Mouse (Mus musculus) CH12.LX (cell line): ENCODE measurements around the gene Arhgap1. TPM values are rescaled to one million over a fixed set of nuclear protein-coding genes. Genes with fewer than 3 reads are reported as not detected.

Source experiments
- DNase-seq: peaks from one replicate; pipeline ENCODE4 v3.0.0-alpha.2; 2013; ENCODE audit errors: extremely low read depth
- H3K27ac ChIP-seq: 2 replicates; pipeline ENCODE4 v1.5.1; 2012; ENCODE audit warnings: low read depth, mild to moderate bottlenecking, control low read depth, moderate library complexity; ENCODE audit not compliant: insufficient read depth
- H3K27me3 ChIP-seq: replicated peaks from 2 replicates; pipeline ENCODE3; 2012; ENCODE audit warnings: inconsistent platforms
- H3K36me3 ChIP-seq, 2 experiments: replicated peaks in 1 of 2; 2 replicates each; pipeline versions ENCODE3 to v1.6.1; 2012; ENCODE audit warnings: inconsistent platforms in 1 of 2, low read length in 1 of 2, mild to moderate bottlenecking in 1 of 2, mixed read lengths in 1 of 2, moderate library complexity in 1 of 2; ENCODE audit not compliant: control insufficient read depth in 1 of 2, insufficient read depth in 1 of 2
- H3K4me1 ChIP-seq, 2 experiments: 2 replicates each; pipeline ENCODE4 v1.6.1; 2012; ENCODE audit warnings: inconsistent platforms in 1 of 2, moderate library complexity in 1 of 2; ENCODE audit not compliant: insufficient read depth in 2 of 2, control insufficient read depth in 1 of 2
- H3K4me2 ChIP-seq: 2 replicates; pipeline ENCODE4 v1.6.1; 2012; ENCODE audit warnings: low read depth, mild to moderate bottlenecking, control low read depth; ENCODE audit not compliant: poor library complexity, insufficient read depth, severe bottlenecking
- H3K4me3 ChIP-seq, 3 experiments: fragments of 150-350 bp in 1 of 3; sonication (generic) in 1 of 3; replicated peaks in 1 of 3; 2 replicates each; pipeline versions ENCODE3 to v1.5.1; 2011 to 2012; ENCODE audit warnings: low read depth in 2 of 3, low read length in 2 of 3, mild to moderate bottlenecking in 2 of 3, moderate library complexity in 2 of 3, control low read depth in 1 of 3, improper control_type of control experiment in 1 of 3, inconsistent platforms in 1 of 3, mixed read lengths in 1 of 3; ENCODE audit not compliant: poor library complexity in 1 of 3
- H3K79me2 ChIP-seq: replicated peaks from 2 replicates; pipeline ENCODE4 v1.6.1; 2012; ENCODE audit warnings: mild to moderate bottlenecking, moderate library complexity; ENCODE audit not compliant: control insufficient read depth, poor library complexity, insufficient read depth, severe bottlenecking; ENCODE audit errors: extremely low read depth
- H3K9ac ChIP-seq: 2 replicates; pipeline ENCODE4 v1.6.1; 2012; ENCODE audit warnings: low read depth, mild to moderate bottlenecking, control low read depth, moderate library complexity; ENCODE audit not compliant: insufficient read depth
- H3K9me3 ChIP-seq: replicated peaks from 2 replicates; pipeline ENCODE3; 2012; ENCODE audit warnings: low read length, inconsistent platforms, mixed read lengths
- CHD1 ChIP-seq: IDR thresholded peaks from 2 replicates; pipeline ENCODE4 v1.6.1; 2012; ENCODE audit warnings: low read depth, low read length, improper control_type of control experiment, inconsistent platforms
- CHD2 ChIP-seq: IDR thresholded peaks from 2 replicates; pipeline ENCODE4 v1.6.1; 2011; ENCODE audit warnings: low read length, improper control_type of control experiment
- ELF1 ChIP-seq: IDR thresholded peaks from 2 replicates; pipeline ENCODE4 v1.6.1; 2014; ENCODE audit warnings: low read depth, mild to moderate bottlenecking, inconsistent platforms, low read length, improper control_type of control experiment
- EP300 ChIP-seq: IDR thresholded peaks from 2 replicates; pipeline ENCODE4 v1.6.1; 2011; ENCODE audit warnings: low read length, improper control_type of control experiment
- ETS1 ChIP-seq: conservative IDR thresholded peaks from 2 replicates; pipeline ENCODE4 v1.6.1; 2012; ENCODE audit warnings: low read depth, mild to moderate bottlenecking, inconsistent platforms, low read length, improper control_type of control experiment, moderate library complexity
- HCFC1 ChIP-seq: IDR thresholded peaks from 2 replicates; pipeline ENCODE4 v1.6.1; 2012; ENCODE audit warnings: low read depth, mild to moderate bottlenecking, inconsistent platforms, low read length, improper control_type of control experiment
- IRF4 ChIP-seq: IDR thresholded peaks from 2 replicates; pipeline ENCODE4 v1.6.1; 2014; ENCODE audit warnings: low read depth, mild to moderate bottlenecking, inconsistent platforms, low read length, improper control_type of control experiment
- JUND ChIP-seq: conservative IDR thresholded peaks from 2 replicates; pipeline ENCODE4 v1.6.1; 2011; ENCODE audit warnings: low read depth, low read length, improper control_type of control experiment
- MAFK ChIP-seq: IDR thresholded peaks from 2 replicates; pipeline ENCODE4 v1.6.1; 2011; ENCODE audit warnings: low read length, improper control_type of control experiment; ENCODE audit not compliant: insufficient replicate concordance
- MAZ ChIP-seq: IDR thresholded peaks from 2 replicates; pipeline ENCODE4 v1.6.1; 2012; ENCODE audit warnings: low read depth, mild to moderate bottlenecking, inconsistent platforms, low read length, improper control_type of control experiment, moderate library complexity
- MEF2A ChIP-seq: IDR thresholded peaks from 2 replicates; pipeline ENCODE4 v1.6.1; 2014; ENCODE audit warnings: low read depth, mild to moderate bottlenecking, inconsistent platforms, low read length, improper control_type of control experiment, borderline replicate concordance
- MXI1 ChIP-seq: IDR thresholded peaks from 2 replicates; pipeline ENCODE4 v1.6.1; 2011; ENCODE audit warnings: mild to moderate bottlenecking, low read depth, low read length, improper control_type of control experiment
- NELFE ChIP-seq: IDR thresholded peaks from 2 replicates; pipeline ENCODE4 v1.6.1; 2011; ENCODE audit warnings: low read depth, low read length, improper control_type of control experiment
- POLR2AphosphoS2 ChIP-seq: IDR thresholded peaks from 2 replicates; pipeline ENCODE4 v1.6.1; 2011; ENCODE audit warnings: low read depth, low read length, improper control_type of control experiment
- RAD21 ChIP-seq: IDR thresholded peaks from 2 replicates; pipeline ENCODE4 v1.6.1; 2011; ENCODE audit warnings: low read depth, mild to moderate bottlenecking, low read length, improper control_type of control experiment, moderate library complexity
- SIN3A ChIP-seq: IDR thresholded peaks from 2 replicates; pipeline ENCODE4 v1.6.1; 2012; ENCODE audit warnings: low read length, improper control_type of control experiment, inconsistent platforms
- SMC3 ChIP-seq: IDR thresholded peaks from 2 replicates; pipeline ENCODE4 v1.6.1; 2011; ENCODE audit warnings: low read depth, low read length, improper control_type of control experiment
- TCF12 ChIP-seq: IDR thresholded peaks from 2 replicates; pipeline ENCODE4 v1.6.1; 2014; ENCODE audit warnings: low read depth, mild to moderate bottlenecking, inconsistent platforms, low read length, improper control_type of control experiment
- USF1 ChIP-seq: IDR thresholded peaks from 2 replicates; pipeline ENCODE4 v1.6.1; 2014; ENCODE audit warnings: low read depth, mild to moderate bottlenecking, inconsistent platforms, low read length, improper control_type of control experiment
- USF2 ChIP-seq: conservative IDR thresholded peaks from 2 replicates; pipeline ENCODE4 v1.6.1; 2011; ENCODE audit warnings: low read depth, low read length, improper control_type of control experiment
- dilution Hi-C: fragments of 300-500 bp; cut with MboI; formaldehyde crosslinking; loops from 2 replicates; pipeline ENCODE4 v1.14.3; 2020; ENCODE audit warnings: low sequenced_read_pairs; ENCODE audit not compliant: extremely low pct_unique_long_range_greater_than_20kb, extremely low pct_ligation_motif_present
- in situ Hi-C: fragments of 300-500 bp; cut with MboI; formaldehyde crosslinking; loops from 3 replicates; pipeline ENCODE4 v1.14.3; 2019; ENCODE audit warnings: low sequenced_read_pairs, low pct_ligation_motif_present, low pct_unique_long_range_greater_than_20kb, mixed read lengths
- polyA plus RNA-seq: library from polyadenylated mRNA; unstranded; fragments of >175 nt; gene quantifications from 2 replicates; pipeline ENCODE4 v1.2.1, GENCODE M21; 2012; ENCODE audit warnings: low read depth; ENCODE audit not compliant: insufficient read length
- total RNA-seq, 2 experiments: library from RNA; depleted of rRNA; stranded (reverse); fragments of 300-350 nt in 1 of 2; fragments of >200 nt in 1 of 2; gene quantifications; 2 replicates each; pipeline ENCODE4 v1.2.3; 2012 to 2014

The Arhgap1 gene
- total and polyA plus RNA-seq, 3 experiments, result 15.6 to 35.4 (median 19.7) TPM

DNA sequence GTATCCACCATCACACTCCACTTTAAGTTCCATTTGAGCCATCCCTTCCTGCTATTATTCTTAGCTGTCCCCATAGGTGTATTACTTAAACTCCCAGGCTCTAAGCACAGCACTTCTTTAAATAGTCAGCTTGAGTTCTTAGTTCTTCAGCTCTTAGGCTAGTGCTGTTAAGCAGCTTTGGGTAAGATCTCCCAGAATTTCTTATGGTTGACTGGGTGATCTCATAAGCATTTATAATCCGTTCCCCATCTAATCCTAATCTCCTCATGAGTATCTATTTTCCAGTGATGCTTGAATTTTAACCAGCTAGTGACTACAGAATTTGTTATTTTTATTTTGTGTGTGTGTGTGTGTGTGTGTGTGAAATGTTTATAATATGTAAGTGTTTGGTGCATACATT, 65.3 kb downstream of the Arhgap1 start:
- TF ChIP-seq SIN3A, result no peak
- TF ChIP-seq MAZ, result no peak
- no peak for TF ChIP-seq TCF12
- no peak for TF ChIP-seq USF1
- no peak for TF ChIP-seq ELF1
- no peak for TF ChIP-seq CHD1
- no peak for TF ChIP-seq MAFK
- TF ChIP-seq HCFC1, result no peak
- TF ChIP-seq ETS1, result no peak
- TF ChIP-seq JUND, result no peak
- no peak for TF ChIP-seq MEF2A
- TF ChIP-seq EP300, result no peak
- no peak for TF ChIP-seq RAD21
- TF ChIP-seq IRF4, result no peak
- TF ChIP-seq CHD2, result no peak
- no peak for TF ChIP-seq MXI1
- no peak for TF ChIP-seq POLR2AphosphoS2
- no peak for TF ChIP-seq SMC3
- no peaks in the 10 kb centered on the region for H3K27me3 ChIP-seq
- H3K79me2 ChIP-seq, result peaks cover 8% of the 10 kb centered on the region; the same call in 1 of the 2 replicates
- H3K4me1 ChIP-seq, result peaks cover 3 to 42% of the 10 kb centered on the region in 2 experiments; a peak in 3 of 4 replicates
- DNase-seq, result no peak
- H3K9ac ChIP-seq, result no peak overlapping the region
- H3K4me3 ChIP-seq, result no peak overlapping the region
- in situ Hi-C loops (no loop called here), dilution Hi-C loops (no loop called here)
- no peak overlapping the region for H3K4me2 ChIP-seq
- H3K9me3 ChIP-seq, result no peaks in the 10 kb centered on the region
- peaks cover 3 to 34% of the 10 kb centered on the region in 2 experiments for H3K36me3 ChIP-seq
- no peak overlapping the region for H3K27ac ChIP-seq

DNA sequence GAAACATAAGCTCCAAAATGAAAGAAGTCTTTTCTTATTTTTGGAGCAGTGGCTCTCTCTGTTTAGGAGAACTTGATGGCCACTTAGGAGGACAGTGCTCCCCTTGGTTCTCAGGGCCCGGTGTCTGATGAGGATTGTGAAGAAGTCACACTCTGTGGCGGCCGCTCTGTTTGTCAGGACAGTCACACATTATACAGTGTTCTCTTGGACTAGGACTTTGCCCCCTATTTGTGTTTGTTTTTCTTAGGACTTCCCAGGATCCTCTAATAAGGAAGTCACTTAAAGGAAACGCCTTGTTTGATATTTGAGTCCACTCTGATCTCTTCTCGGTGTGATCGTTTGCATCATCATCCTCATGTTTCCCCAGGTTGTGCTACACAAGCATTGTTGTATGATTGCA, 68.6 kb downstream of the Arhgap1 start:
- no peak overlapping the region for H3K27ac ChIP-seq
- H3K4me3 ChIP-seq, result no peak overlapping the region
- H3K4me1 ChIP-seq, result peaks cover 0 to 31% of the 10 kb centered on the region in 2 experiments; a peak in 1 of 4 replicates
- TF ChIP-seq NELFE (no peak), USF2 (no peak)
- dilution Hi-C loops (no loop called here), in situ Hi-C loops (no loop called here)
- H3K79me2 ChIP-seq, result no peaks in the 10 kb centered on the region
- H3K9ac ChIP-seq, result no peak overlapping the region
- H3K4me2 ChIP-seq, result no peak overlapping the region
- H3K36me3 ChIP-seq, result peaks cover 8 to 41% of the 10 kb centered on the region in 2 experiments
- no peak for DNase-seq
- no peaks in the 10 kb centered on the region for H3K27me3 ChIP-seq
- H3K9me3 ChIP-seq, result no peaks in the 10 kb centered on the region

Other genes with a start within 250 kb of the Arhgap1 start
- 23.3 and 26.2 TPM in 2 replicates for gene 1110051M20Rik, start 205.2 kb upstream of the Arhgap1 start, total RNA-seq (2012; rRNA removed)
- 28.7 and 34.0 TPM in 2 replicates for gene 1110051M20Rik, start 205.2 kb upstream of the Arhgap1 start, total RNA-seq (2014; rRNA removed)
- gene 1110051M20Rik, start 205.2 kb upstream of the Arhgap1 start, polyA plus RNA-seq, result 19.5 and 21.1 TPM in 2 replicates
- 2.5 and 5.9 TPM in 2 replicates for gene Lrp4, start 192.3 kb upstream of the Arhgap1 start, total RNA-seq (2012; rRNA removed)
- 0.78 and 0.91 TPM in 2 replicates for gene Lrp4, start 192.3 kb upstream of the Arhgap1 start, total RNA-seq (2014; rRNA removed)
- gene Lrp4, start 192.3 kb upstream of the Arhgap1 start, polyA plus RNA-seq, result 0.72 and 1.0 TPM in 2 replicates
- gene Ckap5, start 123.1 kb upstream of the Arhgap1 start, total RNA-seq (2012; rRNA removed), result 52.3 and 53.0 TPM in 2 replicates
- gene Ckap5, start 123.1 kb upstream of the Arhgap1 start, total RNA-seq (2014; rRNA removed), result 52.3 and 57.9 TPM in 2 replicates
- gene Ckap5, start 123.1 kb upstream of the Arhgap1 start, polyA plus RNA-seq, result 50.8 and 51.5 TPM in 2 replicates
- gene F2, start 13.4 kb upstream of the Arhgap1 start, total RNA-seq (2012; rRNA removed), result 0.04 TPM in 1 of 2 replicates, not detected in the other
- not detected in 2 replicates for gene F2, start 13.4 kb upstream of the Arhgap1 start, total RNA-seq (2014; rRNA removed)
- not detected in 2 replicates for gene F2, start 13.4 kb upstream of the Arhgap1 start, polyA plus RNA-seq
- gene Zfp408, start 69 bp upstream of the Arhgap1 start, total RNA-seq (2012; rRNA removed), result 8.1 and 8.3 TPM in 2 replicates
- gene Zfp408, start 69 bp upstream of the Arhgap1 start, total RNA-seq (2014; rRNA removed), result 8.8 and 9.2 TPM in 2 replicates
- 16.0 and 17.1 TPM in 2 replicates for gene Zfp408, start 69 bp upstream of the Arhgap1 start, polyA plus RNA-seq
- 7.3 and 8.5 TPM in 2 replicates for gene Atg13, start 60.7 kb downstream of the Arhgap1 start, total RNA-seq (2012; rRNA removed)
- gene Atg13, start 60.7 kb downstream of the Arhgap1 start, total RNA-seq (2014; rRNA removed), result 5.8 and 6.0 TPM in 2 replicates
- gene Atg13, start 60.7 kb downstream of the Arhgap1 start, polyA plus RNA-seq, result 18.0 and 20.7 TPM in 2 replicates
- gene Harbi1, start 61.0 kb downstream of the Arhgap1 start, total RNA-seq (2012; rRNA removed), result 10.2 and 13.3 TPM in 2 replicates
- gene Harbi1, start 61.0 kb downstream of the Arhgap1 start, total RNA-seq (2014; rRNA removed), result 18.2 and 18.8 TPM in 2 replicates
- 7.8 and 8.1 TPM in 2 replicates for gene Harbi1, start 61.0 kb downstream of the Arhgap1 start, polyA plus RNA-seq
- 21.1 and 21.9 TPM in 2 replicates for gene Ambra1, start 80.3 kb downstream of the Arhgap1 start, total RNA-seq (2012; rRNA removed)
- gene Ambra1, start 80.3 kb downstream of the Arhgap1 start, total RNA-seq (2014; rRNA removed), result 15.8 and 16.2 TPM in 2 replicates
- 25.3 and 27.1 TPM in 2 replicates for gene Ambra1, start 80.3 kb downstream of the Arhgap1 start, polyA plus RNA-seq